Comparison of ENCODE assay signal across 14 mouse cellular contexts in the genomic region with DNA sequence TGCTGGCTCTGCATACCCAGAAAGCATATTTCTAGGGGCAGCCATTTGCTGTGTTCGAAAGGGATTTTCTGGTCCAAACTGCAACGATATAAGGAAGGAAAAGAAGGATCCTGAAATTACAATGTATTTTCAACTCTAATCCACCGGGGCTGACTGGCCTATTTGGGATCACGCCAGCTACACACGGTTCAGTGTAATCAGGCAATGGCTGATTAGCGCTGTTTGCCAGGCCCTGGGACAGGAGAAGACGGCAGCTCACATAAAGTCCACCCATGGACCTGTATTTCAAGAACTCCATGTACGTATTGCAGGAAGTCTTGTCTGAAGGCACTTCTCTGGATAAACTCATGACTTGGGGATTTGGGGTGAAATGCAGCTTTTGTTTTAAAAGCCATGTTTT. TPM values are rescaled to one million over a fixed set of nuclear protein-coding genes. Genes with fewer than 3 reads are reported as not detected.
DNase-seq lines count a peak whose midpoint lies in the region; ATAC-seq and TF ChIP-seq lines count a peak whose summit lies in the region.
"Had no signal": no experiment of that assay in that cellular context is flagged by ENCODE, and none has a peak within 500 bp of the region (broad histone marks: within the 10 kb centered on the region; RNA-seq: fewer than 3 reads in every experiment).

No protein-coding gene starts in this region.

- no peak for TF ChIP-seq CTCF in layer of hippocampus, adult 2 months (conservative IDR thresholded peaks at IDR 0.05)

- peak overlapping the region; percentile 46 for H3K27ac ChIP-seq in layer of hippocampus, adult 2 months
- H3K27ac ChIP-seq: forebrain, embryonic 13.5 days had no signal

- ATAC-seq in CD4-positive, CD25-positive, alpha-beta regulatory T cell, adult 4 months: no peak
- ATAC-seq: forebrain, embryonic 13.5 days had no signal

- peak; percentile 28 for DNase-seq in adrenal gland, postnatal 25 days
- no peak for DNase-seq in adrenal gland, postnatal 4 days (ENCODE audit: low spot score in 2 of 2)
- DNase-seq in layer of hippocampus, adult 2 months (ENCODE audit: low spot score in 2 of 2): no peak
- DNase-seq in layer of hippocampus, adult 18-20 months (ENCODE audit: low spot score in 2 of 2): no peak
- peak; percentile 37 for DNase-seq in MN1 (ENCODE audit: low spot score)
- DNase-seq in cerebellum, adult 8-10 months: peak; percentile 78
- DNase-seq in Muller cell, postnatal 12 days (ENCODE audit: inconsistent ontology term): no peak
- DNase-seq: gastrocnemius, postnatal 14 days; liver; spleen, adult 18-20 months had no signal

- H3K4me3 ChIP-seq in layer of hippocampus, adult 2 months: no peak overlapping the region
- H3K4me3 ChIP-seq: forebrain, embryonic 13.5 days had no signal

RNA-seq across cellular contexts. Expression of a gene that starts 25.5 kb away (rescaled TPM):
- 28.2 and 33.9 TPM in 2 replicates for total RNA-seq in adrenal gland, postnatal 25 days (2021)
- total RNA-seq in adrenal gland, postnatal 4 days (2021): 10 to 100 TPM; 34.6 to 35.1 TPM
- total RNA-seq in layer of hippocampus, adult 2 months (2021): 10 to 100 TPM; 67.1 to 73.9 TPM
- total RNA-seq in layer of hippocampus, adult 18-20 months (2021): 10 to 100 TPM; 50.9 to 58.6 TPM
- polyA plus RNA-seq in CD4-positive, CD25-positive, alpha-beta regulatory T cell, adult 4 months (2017; shearing (Covaris generic)): 10 to 100 TPM; 71.5 to 91.4 TPM

RNA-seq across cellular contexts. Expression of a gene that starts 25.7 kb away (rescaled TPM):
- 6.6 and 8.6 TPM in 2 replicates for total RNA-seq in adrenal gland, postnatal 25 days (2021)
- total RNA-seq in adrenal gland, postnatal 4 days (2021): 10 to 100 TPM; 10.3 to 10.8 TPM
- 100 to 1,000 TPM; 412 to 418 TPM for total RNA-seq in layer of hippocampus, adult 2 months (2021)
- 100 to 1,000 TPM; 373 to 404 TPM for total RNA-seq in layer of hippocampus, adult 18-20 months (2021)
- under 1 TPM in 1 of 2 experiments, not detected in 1; 0.12 TPM for polyA plus RNA-seq in CD4-positive, CD25-positive, alpha-beta regulatory T cell, adult 4 months (2017; shearing (Covaris generic))
- total RNA-seq: hematopoietic stem cell, adult 5-6 weeks; megakaryocyte-erythroid progenitor cell, adult 5-6 weeks had no signal

Comparison
In these comparisons a context has a peak if more than half of its experiments do, and no peak if none do; other contexts are left out.
1. DNase-seq: peak in adrenal gland, postnatal 25 days (single experiment), MN1 (single experiment) and cerebellum, adult 8-10 months (single experiment); none in adrenal gland, postnatal 4 days (0 of 2), layer of hippocampus, adult 2 months (0 of 2), layer of hippocampus, adult 18-20 months (0 of 2) and Muller cell, postnatal 12 days (single experiment).
2. RNA of a gene that starts 25.7 kb away (total RNA-seq): 412 to 418 TPM in layer of hippocampus, adult 2 months and 373 to 404 TPM in layer of hippocampus, adult 18-20 months; 10.3 to 10.8 TPM in adrenal gland, postnatal 4 days and 6.6 to 8.6 TPM in adrenal gland, postnatal 25 days; every median in the first group is over 10 times any median in the second.